Mouse (Mus musculus) yolk sac, embryonic 10.5 days (tissue): ENCODE data around the gene Gm38392.

ENCODE experiments used
- DNase-seq: peaks from one replicate; pipeline ENCODE4 v3.0.0-alpha.2; 2017; ENCODE audit warnings: low spot score

Gm38392 gene

GRCm38 (mm10) chr3:88214971-88215552 is 71.9 kb downstream of the Gm38392 start:
- DNase-seq = no peak

GRCm38 (mm10) chr3:88214197-88214938 is 72.6 kb downstream of the Gm38392 start:
- no peak for DNase-seq

- no peak for DNase-seq
These were observed 74.0 kb downstream of the Gm38392 start for GRCm38 (mm10) chr3:88213019-88213418.

- no peak for DNase-seq
These were observed 74.7 kb downstream of the Gm38392 start for GRCm38 (mm10) chr3:88212356-88212755.

- no peak for DNase-seq
These were observed 76.1 kb downstream of the Gm38392 start for GRCm38 (mm10) chr3:88210918-88211317.

GRCm38 (mm10) chr3:88210121-88210520 is 76.9 kb downstream of the Gm38392 start:
- DNase-seq = no peak

GRCm38 (mm10) chr3:88209306-88209705 is 77.7 kb downstream of the Gm38392 start:
- no peak for DNase-seq

- no peak for DNase-seq
These were observed 78.7 kb downstream of the Gm38392 start for GRCm38 (mm10) chr3:88208226-88208720.

- no peak for DNase-seq
These were observed 79.4 kb downstream of the Gm38392 start for GRCm38 (mm10) chr3:88207451-88208100.

- DNase-seq = no peak
These were observed 80.1 kb downstream of the Gm38392 start for GRCm38 (mm10) chr3:88206901-88207371.

GRCm38 (mm10) chr3:88206500-88206899 is 80.5 kb downstream of the Gm38392 start:
- DNase-seq = no peak

- DNase-seq = no peak
These were observed 81.2 kb downstream of the Gm38392 start for GRCm38 (mm10) chr3:88205563-88206491.

GRCm38 (mm10) chr3:88205176-88205562 is 81.8 kb downstream of the Gm38392 start:
- no peak for DNase-seq

- no peak for DNase-seq
These were observed 82.3 kb downstream of the Gm38392 start for GRCm38 (mm10) chr3:88204751-88205150.

GRCm38 (mm10) chr3:88203999-88204700 is 82.9 kb downstream of the Gm38392 start:
- DNase-seq = no peak

GRCm38 (mm10) chr3:88203456-88203855 is 83.6 kb downstream of the Gm38392 start:
- DNase-seq = no peak

- DNase-seq = no peak
These were observed 84.0 kb downstream of the Gm38392 start for GRCm38 (mm10) chr3:88202986-88203385.

GRCm38 (mm10) chr3:88201640-88202039 is 85.4 kb downstream of the Gm38392 start:
- no peak for DNase-seq

- DNase-seq = no peak
These were observed 86.1 kb downstream of the Gm38392 start for GRCm38 (mm10) chr3:88200972-88201330.

- no peak for DNase-seq
These were observed 86.6 kb downstream of the Gm38392 start for GRCm38 (mm10) chr3:88200161-88200971.
